ENCODE assay signal across 8 mouse cellular contexts in the genomic region with DNA sequence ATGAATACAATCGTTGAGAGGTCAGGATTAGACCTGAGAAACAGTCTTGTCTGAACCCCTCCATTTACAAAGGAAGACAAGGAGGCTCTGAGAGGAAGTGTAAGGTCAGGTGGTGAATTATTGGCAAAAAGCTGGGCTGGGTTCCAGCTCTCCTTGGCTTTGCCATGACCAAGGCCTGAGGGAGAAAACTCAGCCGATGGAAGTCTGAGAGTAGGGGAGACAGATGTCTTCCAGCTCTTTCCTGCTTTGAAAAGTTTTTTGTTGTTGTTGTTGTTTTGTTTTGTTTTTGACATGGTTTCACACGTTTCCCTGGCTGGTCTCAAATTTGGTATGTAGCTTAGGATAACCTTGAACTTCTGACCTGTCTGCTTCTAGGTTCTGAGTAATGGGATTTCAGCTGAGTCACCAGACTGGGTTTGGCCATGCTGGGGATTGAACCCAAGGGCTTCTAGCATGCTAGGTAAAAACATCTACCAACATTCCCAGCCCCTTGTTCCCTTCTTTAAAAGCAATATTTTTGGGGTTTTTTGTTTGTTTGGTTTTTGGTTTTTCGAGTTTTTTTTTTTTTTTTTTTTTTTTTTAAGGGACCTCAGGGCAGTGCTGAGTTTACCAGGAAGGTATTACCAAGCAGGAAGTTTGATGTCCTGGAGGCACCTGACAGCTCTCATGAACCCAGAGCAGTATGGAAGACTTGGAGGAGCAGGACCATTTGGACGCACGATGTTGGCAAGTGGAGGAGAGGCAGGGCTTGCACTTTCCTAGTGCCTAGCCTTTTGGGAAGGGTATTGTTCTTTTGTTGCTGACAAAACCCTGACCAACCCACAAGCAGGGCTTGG. TPM values are rescaled to one million over a fixed set of nuclear protein-coding genes. Genes with fewer than 3 reads are reported as not detected.
DNase-seq lines count a peak whose midpoint lies in the region; ATAC-seq and TF ChIP-seq lines count a peak whose summit lies in the region.

No protein-coding gene starts in this region.

- no peak for DNase-seq in lung, postnatal 0 days (ENCODE audit: low spot score)
- DNase-seq in lung, postnatal 25 days (ENCODE audit: low spot score): no peak
- DNase-seq in adrenal gland, postnatal 36 days: peak; percentile 87 to 89
- no peak for DNase-seq in thymus, postnatal 36 days
- no peak for DNase-seq in gastrocnemius, postnatal 10 days
- DNase-seq in right cerebral cortex, postnatal 10 days (ENCODE audit: low spot score in 2 of 2): no peak

- H3K9ac ChIP-seq in lung, postnatal 0 days (replicated peaks; ENCODE audit: low read depth): no peak overlapping the region

- ATAC-seq in lung, postnatal 0 days: no peak
- peak; percentile 2 for ATAC-seq in inflammation-experienced regulatory T-cells, adult 6 months

- H3K4me2 ChIP-seq in lung, postnatal 0 days (replicated peaks; ENCODE audit: low read depth, low read length): 0 out of 2 replicates have a peak overlapping the region, but pooled peaks have one; percentile 51

- WGBS in lung, postnatal 0 days: 31% methylated on average over 6 of the region's 6 CpGs
- WGBS in macrophage (ENCODE audit: missing documents): 33% methylated on average over 6 of the region's 6 CpGs

- TF ChIP-seq EP300 in lung, postnatal 0 days (IDR thresholded peaks at IDR 0.05): no peak

- no peaks in the 10 kb centered on the region for H3K27me3 ChIP-seq in lung, postnatal 0 days (replicated peaks; ENCODE audit: insufficient read depth, low read length)

- peaks cover 37% of the 10 kb centered on the region for H3K4me1 ChIP-seq in lung, postnatal 0 days (ENCODE audit: insufficient read depth, low read depth, low read length)

- H3K36me3 ChIP-seq in lung, postnatal 0 days (ENCODE audit: insufficient read depth, low read length): no peaks in the 10 kb centered on the region
- no peaks in the 10 kb centered on the region for H3K36me3 ChIP-seq in macrophage (ENCODE audit: inconsistent target)

- no peak for TF ChIP-seq CTCF in lung, postnatal 0 days (IDR thresholded peaks at IDR 0.05)

- no peaks in the 10 kb centered on the region for H3K79me2 ChIP-seq in macrophage (ENCODE audit: inconsistent target)

- H3K9me3 ChIP-seq in lung, postnatal 0 days (ENCODE audit: low read length): no peaks in the 10 kb centered on the region

- no peak overlapping the region for H3K4me3 ChIP-seq in lung, postnatal 0 days (ENCODE audit: low read depth, low read length)
- H3K4me3 ChIP-seq in macrophage (ENCODE audit: inconsistent target): no peak overlapping the region

- H3K27ac ChIP-seq in lung, postnatal 0 days (ENCODE audit: low read length): peak overlapping the region; percentile 93
- H3K27ac ChIP-seq in macrophage: peak overlapping the region; percentile 96

RNA-seq across cellular contexts. Expression of gene Irf2bpl, which starts 58.8 kb away (rescaled TPM):
- polyA plus RNA-seq in lung, postnatal 0 days (2015; fragmentation: Nextera tagmentation; extraction: Ambion mirVana): 39.5 and 49.1 TPM in 2 replicates
- total RNA-seq in adrenal gland, postnatal 36 days (2021): 10 to 100 TPM; 47.3 to 64.5 TPM
- 10 to 100 TPM in 1 of 3 experiments, 1 to 10 TPM in 2; 8.0 to 14.6 (median 9.4) TPM for polyA plus RNA-seq in inflammation-experienced regulatory T-cells, adult 6 months (2017; shearing (Covaris generic))
- 10 to 100 TPM in 5 of 26 experiments, 1 to 10 TPM in 20, under 1 TPM in 1; 0.94 to 14.8 (median 5.9) TPM for total RNA-seq in macrophage (2018; cell fraction: chromatin; rRNA removed)
- 10 to 100 TPM in 24 of 26 experiments, 1 to 10 TPM in 2; 7.3 to 28.3 (median 21.4) TPM for total RNA-seq in macrophage (2018; cell fraction: cytosol; rRNA removed)
- 10 to 100 TPM in 24 of 26 experiments, 1 to 10 TPM in 2; 7.2 to 45.6 (median 16.6) TPM for total RNA-seq in macrophage (2018; cell fraction: nucleus; rRNA removed)
- 9.1 to 32.1 TPM (median 10.4 TPM) in 3 replicates for polyA plus RNA-seq in macrophage (2018)
- 10 to 100 TPM; 42.9 to 46.7 TPM for total RNA-seq in gastrocnemius, postnatal 10 days (2021)

Comparison
In these comparisons a context has a peak if more than half of its experiments do, and no peak if none do; other contexts are left out.
1. DNase-seq: peak in adrenal gland, postnatal 36 days (2 of 2); none in lung, postnatal 0 days (single experiment), lung, postnatal 25 days (single experiment), thymus, postnatal 36 days (0 of 2), gastrocnemius, postnatal 10 days (single experiment) and right cerebral cortex, postnatal 10 days (0 of 2).